Mouse (Mus musculus): Measurements from ENCODE around the gene Cd209d.

DNA sequence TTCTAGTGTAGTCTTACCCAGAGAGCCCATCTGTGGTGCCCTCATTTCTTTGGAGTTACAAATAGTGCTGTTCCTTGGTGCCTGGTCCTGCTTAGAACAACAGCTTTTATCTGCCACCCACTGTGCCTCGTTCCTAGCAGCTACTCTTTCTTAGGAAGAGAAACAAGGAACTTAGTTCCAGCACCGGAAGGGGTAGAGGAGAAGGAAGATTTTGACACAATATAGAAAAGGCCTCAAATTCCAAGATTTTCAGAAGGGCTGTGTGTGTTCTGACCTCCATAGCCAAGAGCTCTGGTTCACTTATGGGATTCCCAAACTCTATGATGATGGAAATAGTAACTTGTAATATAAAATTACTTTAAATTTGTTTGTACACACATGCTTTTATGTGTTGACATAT is 24.1 kb downstream of the Cd209d start, which contains the start of gene Cd209e:
- TF ChIP-seq CTCF (IDR thresholded peaks at IDR 0.05; ENCODE audit: extremely low read depth, insufficient read depth, low read length) (no peak), POLR2A (IDR thresholded peaks at IDR 0.05; ENCODE audit: extremely low read depth, insufficient read depth, low read length) (no peak)

All from cortical plate, adult 2 months (tissue).